Mouse (Mus musculus) testis, adult 2 months (tissue): ENCODE results near the gene Fbn1.

Source experiments
- CTCF ChIP-seq: fragments of 200-500 bp; IDR thresholded peaks from 2 replicates; pipeline ENCODE4 v1.5.1; 2012; ENCODE audit warnings: low read depth, mild to moderate bottlenecking, inconsistent platforms, low read length, moderate library complexity; ENCODE audit not compliant: control insufficient read depth, insufficient read depth, insufficient replicate concordance
- POLR2A ChIP-seq: fragments of 200-500 bp; IDR thresholded peaks from 2 replicates; pipeline ENCODE4 v1.6.1; 2012; ENCODE audit warnings: low read depth, mild to moderate bottlenecking, inconsistent platforms, low read length, moderate library complexity; ENCODE audit not compliant: control insufficient read depth

DNA sequence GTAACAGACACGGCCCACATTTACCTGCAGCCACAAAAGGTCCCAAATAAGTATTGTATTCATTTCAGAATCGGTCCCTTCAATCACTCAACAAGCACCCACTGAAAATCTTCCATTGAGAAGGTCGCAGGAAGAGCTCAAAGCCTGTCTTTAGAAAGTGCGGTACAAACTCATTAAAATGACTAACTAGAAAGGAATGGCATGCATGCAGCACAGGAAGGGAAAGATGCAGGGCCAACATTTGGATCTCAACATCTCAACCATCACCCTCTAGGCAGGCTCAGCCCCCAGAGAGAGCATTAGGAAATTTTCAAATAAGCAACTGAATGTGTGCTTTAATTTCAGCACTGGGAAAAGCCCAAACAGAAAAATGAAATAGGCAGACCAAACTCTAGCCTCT, 36.1 kb downstream of the Fbn1 start:
- TF ChIP-seq POLR2A, result no peak
- TF ChIP-seq CTCF, result no peak
